Mouse (Mus musculus) embryonic facial prominence, embryonic 14.5 days (tissue): ENCODE results near the gene Hdac5. TPM values are rescaled to one million over a fixed set of nuclear protein-coding genes. Genes with fewer than 3 reads are reported as not detected.

Experiments used
- ATAC-seq: fragments of 200-750 bp; cut with Nextera tagmentation; 2 replicates; pipeline ENCODE4 v1.8.0; 2017; ENCODE audit warnings: low read depth, moderate number of reproducible peaks, moderate TSS enrichment
- DNase-seq: peaks from one replicate; pipeline ENCODE4 v3.0.0-alpha.2; 2015; ENCODE audit warnings: low spot score
- H3K27ac ChIP-seq: fragments of 300-500 bp; sonication (generic); replicated peaks from 2 replicates; pipeline ENCODE4 v1.5.1; 2014; ENCODE audit warnings: low read depth, mild to moderate bottlenecking, low read length, moderate library complexity
- H3K27me3 ChIP-seq: fragments of 300-500 bp; sonication (generic); replicated peaks from 2 replicates; pipeline ENCODE4 v1.6.1; 2014; ENCODE audit warnings: low read length; ENCODE audit not compliant: control insufficient read depth, insufficient read depth
- H3K36me3 ChIP-seq: fragments of 300-500 bp; sonication (generic); 2 replicates; pipeline ENCODE4 v1.6.1; 2014; ENCODE audit warnings: low read length, mixed read lengths; ENCODE audit not compliant: control insufficient read depth, insufficient read depth
- H3K4me1 ChIP-seq: fragments of 300-500 bp; sonication (generic); 2 replicates; pipeline ENCODE4 v1.6.1; 2014; ENCODE audit warnings: antibody characterized with exemption, low read length; ENCODE audit not compliant: control insufficient read depth, insufficient read depth
- H3K4me2 ChIP-seq: fragments of 300-500 bp; sonication (generic); 2 replicates; pipeline ENCODE4 v1.6.1; 2014; ENCODE audit warnings: low read depth, mild to moderate bottlenecking, low read length, moderate library complexity, mixed read lengths
- H3K4me3 ChIP-seq: fragments of 300-500 bp; sonication (generic); 2 replicates; pipeline ENCODE4 v1.5.1; 2014; ENCODE audit warnings: low read depth, mild to moderate bottlenecking, low read length
- H3K9ac ChIP-seq: fragments of 300-500 bp; sonication (generic); 2 replicates; pipeline ENCODE4 v1.6.1; 2014; ENCODE audit warnings: low read depth, mild to moderate bottlenecking, low read length, moderate library complexity, mixed read lengths
- H3K9me3 ChIP-seq: fragments of 300-500 bp; sonication (generic); 2 replicates; pipeline ENCODE4 v1.6.1; 2016; ENCODE audit warnings: low read length; ENCODE audit not compliant: control insufficient read depth
- WGBS: fragments of 180-500 bp; shearing (Covaris S2); extraction: QIAGEN DNeasy Blood & Tissue Kit; methylation state at CpG from one replicate; pipeline ENCODE4 v1.1.7; 2014; 5-methylcytosine and 5-hydroxymethylcytosine counted together
- polyA plus RNA-seq: library from polyadenylated mRNA; unstranded; fragments of >200 nt; fragmentation: Nextera tagmentation; extraction: Ambion mirVana; gene quantifications from 2 replicates; pipeline ENCODE4 v1.2.1, GENCODE M21; 2014

Hdac5 gene
- polyA plus RNA-seq, 1 experiment from 2014 or later, result 47.2 TPM

DNA sequence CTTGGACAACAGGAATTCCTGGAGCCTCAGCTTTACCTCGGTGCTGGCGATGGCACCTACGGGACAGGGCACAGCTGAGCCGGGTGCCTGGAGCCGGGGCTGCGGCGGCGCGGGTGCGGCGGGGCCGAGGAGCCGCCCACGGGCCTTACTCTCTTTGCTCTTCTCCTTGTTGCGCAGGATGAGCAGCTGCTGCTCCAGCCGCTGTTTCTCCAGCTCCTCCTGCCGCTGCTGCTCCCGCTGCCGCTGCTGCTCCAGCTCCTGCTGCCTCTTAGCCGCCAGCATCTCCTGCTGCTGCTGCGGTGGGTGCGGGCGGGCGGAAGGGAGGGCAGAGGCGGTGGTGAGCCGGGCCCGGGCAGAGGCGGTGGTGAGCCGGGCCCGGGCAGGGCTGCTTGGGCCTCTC is 23.5 kb downstream of the Hdac5 start:
- 65% methylated on average over 25 of the region's 30 CpGs for WGBS
- no peak overlapping the region for H3K27ac ChIP-seq
- H3K27me3 ChIP-seq, result no peaks in the 10 kb centered on the region
- ATAC-seq, result no peak
- peaks cover 51% of the 10 kb centered on the region for H3K36me3 ChIP-seq
- DNase-seq, result peak; percentile 30
- H3K4me1 ChIP-seq, result peaks cover 17% of the 10 kb centered on the region
- no peak overlapping the region for H3K4me2 ChIP-seq
- H3K9ac ChIP-seq, result peak overlapping the region; percentile 1; the same call in 1 of the 2 replicates
- no peaks in the 10 kb centered on the region for H3K9me3 ChIP-seq
- no peak overlapping the region for H3K4me3 ChIP-seq

DNA sequence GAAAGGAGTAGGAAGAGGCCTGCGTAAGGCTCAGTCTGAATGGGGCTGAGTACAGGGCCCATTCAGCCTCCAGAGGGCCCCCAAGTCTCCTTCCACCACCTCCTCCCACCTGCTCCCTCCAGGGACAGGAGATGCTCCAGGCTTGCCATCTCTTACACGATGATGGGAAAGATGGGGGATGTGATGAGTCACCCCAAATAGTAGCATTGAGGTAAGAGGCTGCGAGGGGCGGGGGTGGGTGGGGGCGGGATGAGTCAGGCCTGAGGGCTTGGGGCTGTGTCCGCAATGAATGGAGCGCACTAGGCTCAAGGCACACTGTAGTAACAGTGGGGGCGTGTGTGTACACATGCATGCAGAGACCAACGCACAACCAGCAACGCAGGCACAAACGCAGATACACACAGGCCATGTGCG is 28.6 kb downstream of the Hdac5 start:
- H3K9ac ChIP-seq, result no peak overlapping the region
- ATAC-seq (0 out of 2 replicates have a peak, but pooled peaks have one; percentile 24), DNase-seq (peak; percentile 46)
- no peaks in the 10 kb centered on the region for H3K4me1 ChIP-seq
- H3K27ac ChIP-seq, result no peak overlapping the region
- 74% methylated on average over 12 of the region's 12 CpGs for WGBS
- no peaks in the 10 kb centered on the region for H3K9me3 ChIP-seq
- H3K36me3 ChIP-seq, result peaks cover 98% of the 10 kb centered on the region
- H3K27me3 ChIP-seq, result no peaks in the 10 kb centered on the region
- no peak overlapping the region for H3K4me2 ChIP-seq
- no peak overlapping the region for H3K4me3 ChIP-seq

DNA sequence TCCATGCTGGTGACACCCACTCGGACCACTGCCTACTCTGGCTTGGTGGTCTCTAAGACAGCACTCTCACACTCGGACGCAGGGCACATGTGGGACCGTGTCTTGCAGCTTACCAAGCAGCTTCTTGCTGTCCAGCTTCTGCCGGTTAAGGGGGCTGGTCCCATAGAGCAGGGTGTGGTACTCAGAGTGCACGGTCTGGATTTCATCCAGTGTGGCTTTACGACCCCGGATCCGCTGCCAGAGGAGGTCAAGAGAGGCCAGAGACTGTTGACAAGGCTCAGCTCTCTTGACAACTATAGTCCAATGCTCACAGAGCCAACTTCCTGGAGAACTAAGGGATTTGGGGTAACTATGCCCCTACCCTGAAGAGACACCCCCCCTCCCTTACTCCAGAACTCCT is 30.1 kb downstream of the Hdac5 start:
- Histone ChIP-seq H3K4me3 (no peak overlapping the region), H3K27ac (no peak overlapping the region), H3K4me2 (no peak overlapping the region), H3K9me3 (no peaks in the 10 kb centered on the region), H3K27me3 (no peaks in the 10 kb centered on the region), H3K4me1 (no peaks in the 10 kb centered on the region), H3K36me3 (peaks cover 98% of the 10 kb centered on the region), H3K9ac (no peak overlapping the region)
- whole genome bisulfite sequencing, result 69% methylated on average over 9 of the region's 9 CpGs
- ATAC-seq (no peak), DNase-seq (no peak)

DNA sequence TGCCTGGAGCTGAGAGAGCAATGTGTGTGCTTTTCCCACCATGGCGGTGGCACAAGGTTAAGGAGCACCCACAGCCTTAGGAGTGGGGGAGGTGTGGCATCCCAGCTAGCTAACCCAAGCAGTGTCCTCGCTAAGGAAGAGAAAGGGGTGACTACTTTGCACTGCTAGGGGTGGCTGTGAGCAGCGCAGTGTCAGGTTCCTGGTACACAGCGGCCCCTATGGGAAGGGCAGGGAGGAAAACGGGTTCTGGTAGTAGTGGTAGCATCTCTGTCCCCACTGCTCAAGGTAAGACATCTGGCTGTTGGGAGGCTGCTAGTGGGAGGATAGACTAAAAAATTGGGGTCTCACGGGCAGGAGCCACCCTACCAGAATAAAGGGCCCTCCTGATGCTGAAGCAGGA is 31.7 kb downstream of the Hdac5 start:
- Histone ChIP-seq H3K27me3 (no peaks in the 10 kb centered on the region), H3K4me1 (no peaks in the 10 kb centered on the region), H3K9ac (no peak overlapping the region), H3K27ac (no peak overlapping the region), H3K9me3 (no peaks in the 10 kb centered on the region), H3K4me3 (no peak overlapping the region), H3K4me2 (no peak overlapping the region), H3K36me3 (peaks cover 94% of the 10 kb centered on the region)
- WGBS, result 71% methylated on average over 6 of the region's 6 CpGs
- ATAC-seq, result no peak
- no peak for DNase-seq

DNA sequence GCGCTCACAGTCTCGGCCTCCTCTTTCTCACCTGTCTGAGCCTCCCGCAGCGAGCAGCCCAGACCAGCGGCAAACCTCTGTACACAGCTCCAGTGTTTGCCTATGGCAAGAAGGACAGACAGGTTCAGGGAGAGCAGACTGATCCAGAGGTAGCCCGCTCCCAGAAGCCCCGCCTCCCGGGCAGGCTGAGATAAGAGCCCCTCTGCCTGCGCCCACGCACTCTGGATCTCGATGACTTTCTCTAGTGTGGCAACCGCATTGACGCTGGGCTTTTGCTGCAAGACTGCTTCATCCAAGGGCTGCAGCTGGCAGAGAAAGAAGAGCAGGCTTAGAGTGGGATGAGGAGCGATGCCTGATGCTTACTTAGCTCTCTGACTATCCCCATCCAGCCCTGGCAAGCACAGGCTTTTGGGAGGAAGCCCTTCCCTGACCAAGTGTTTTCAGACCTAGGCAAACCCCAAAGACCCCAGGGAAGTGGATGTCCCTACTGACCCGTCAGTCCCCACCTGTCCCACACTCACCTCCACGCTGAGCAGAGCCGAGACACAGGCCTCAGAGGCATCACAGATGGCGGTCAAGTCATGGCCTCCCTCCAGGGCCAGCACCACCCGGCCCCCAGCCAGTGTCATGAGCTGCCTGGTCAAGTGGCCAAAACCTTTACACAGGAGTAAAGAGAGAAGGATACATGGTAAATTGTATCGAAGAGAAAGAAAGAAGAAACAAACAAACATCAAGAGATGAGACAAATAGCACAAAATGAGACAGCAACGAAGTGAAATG is 33.8 kb downstream of the Hdac5 start:
- H3K27ac ChIP-seq, result no peak overlapping the region
- no peak for DNase-seq
- no peak overlapping the region for H3K4me3 ChIP-seq
- no peaks in the 10 kb centered on the region for H3K27me3 ChIP-seq
- H3K9ac ChIP-seq, result no peak overlapping the region
- H3K4me1 ChIP-seq, result no peaks in the 10 kb centered on the region
- H3K9me3 ChIP-seq, result no peaks in the 10 kb centered on the region
- peaks cover 79% of the 10 kb centered on the region for H3K36me3 ChIP-seq
- H3K4me2 ChIP-seq, result no peak overlapping the region
- no peak for ATAC-seq
- WGBS, result 83% methylated on average over 21 of the region's 21 CpGs

DNA sequence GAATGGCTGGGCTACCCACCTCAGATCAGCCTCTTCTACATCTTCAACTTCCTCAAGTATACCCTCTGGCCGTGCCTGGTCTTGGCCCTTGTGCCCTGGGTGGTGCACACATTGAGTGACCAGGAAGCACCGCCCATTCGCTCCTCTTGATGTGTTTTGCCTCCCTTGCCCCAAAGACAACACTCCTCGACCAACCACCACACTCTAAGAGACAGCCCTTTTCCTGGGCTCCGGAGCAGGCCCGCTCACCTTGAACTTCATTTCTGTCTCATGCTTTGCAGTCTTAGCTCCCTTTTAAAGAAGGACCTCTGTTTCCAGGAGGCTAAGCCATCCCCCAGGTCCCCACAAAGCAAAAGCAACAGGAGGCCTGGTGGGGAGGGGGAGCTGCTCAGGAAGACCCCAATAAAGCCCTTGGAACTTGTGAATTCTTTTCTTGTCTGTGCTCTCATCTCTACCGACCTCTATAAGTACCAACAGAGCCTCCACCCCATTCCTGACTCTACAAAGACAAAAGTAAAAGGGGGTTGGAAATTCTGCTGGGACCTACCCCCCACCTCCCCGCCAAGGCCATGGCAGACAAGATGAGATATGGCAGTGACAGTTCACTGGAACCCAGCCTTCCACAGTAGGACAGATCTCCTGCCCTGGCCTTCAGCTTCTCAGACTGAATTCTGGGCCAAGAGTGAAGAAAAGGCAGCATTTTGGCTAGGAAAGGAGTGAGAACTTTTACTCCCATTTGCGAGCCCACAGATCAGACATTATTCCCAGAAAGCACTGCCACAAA is 36.1 kb downstream of the Hdac5 start:
- no peaks in the 10 kb centered on the region for H3K27me3 ChIP-seq
- no peak overlapping the region for H3K27ac ChIP-seq
- peaks cover 12% of the 10 kb centered on the region for H3K4me1 ChIP-seq
- H3K4me2 ChIP-seq, result no peak overlapping the region
- H3K4me3 ChIP-seq, result no peak overlapping the region
- no peak for ATAC-seq
- H3K36me3 ChIP-seq, result peaks cover 56% of the 10 kb centered on the region
- H3K9me3 ChIP-seq, result no peaks in the 10 kb centered on the region
- no peak for DNase-seq
- WGBS, result 89% methylated on average over 9 of the region's 9 CpGs
- no peak overlapping the region for H3K9ac ChIP-seq

DNA sequence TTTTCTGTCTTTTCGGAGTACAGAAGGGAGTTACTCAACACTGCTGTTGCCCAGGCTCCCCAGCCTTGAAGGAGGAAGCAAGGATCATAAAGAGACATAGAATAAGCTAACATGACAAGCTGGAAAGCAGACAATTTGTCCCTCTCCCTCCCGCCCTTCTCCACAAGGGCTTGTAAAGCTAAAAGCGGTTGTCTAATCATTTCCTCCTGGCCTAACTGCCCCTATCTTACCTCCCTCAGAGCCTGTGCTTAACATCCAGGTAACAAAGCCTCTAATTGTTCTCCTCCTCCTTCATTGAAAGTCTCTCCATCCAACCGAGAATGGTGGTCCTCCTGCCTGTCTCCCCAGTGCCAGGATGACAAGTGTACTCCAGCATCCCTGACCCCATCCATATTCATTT is 39.1 kb downstream of the Hdac5 start:
- Histone ChIP-seq H3K27ac (no peak overlapping the region), H3K4me3 (peak overlapping the region; percentile 61), H3K4me1 (peaks cover 13% of the 10 kb centered on the region), H3K36me3 (peaks cover 26% of the 10 kb centered on the region), H3K9me3 (no peaks in the 10 kb centered on the region), H3K9ac (peak overlapping the region; percentile 49), H3K27me3 (no peaks in the 10 kb centered on the region), H3K4me2 (peak overlapping the region; percentile 85)
- 39% methylated on average over 4 of the region's 4 CpGs for WGBS
- no peak for ATAC-seq
- no peak for DNase-seq

DNA sequence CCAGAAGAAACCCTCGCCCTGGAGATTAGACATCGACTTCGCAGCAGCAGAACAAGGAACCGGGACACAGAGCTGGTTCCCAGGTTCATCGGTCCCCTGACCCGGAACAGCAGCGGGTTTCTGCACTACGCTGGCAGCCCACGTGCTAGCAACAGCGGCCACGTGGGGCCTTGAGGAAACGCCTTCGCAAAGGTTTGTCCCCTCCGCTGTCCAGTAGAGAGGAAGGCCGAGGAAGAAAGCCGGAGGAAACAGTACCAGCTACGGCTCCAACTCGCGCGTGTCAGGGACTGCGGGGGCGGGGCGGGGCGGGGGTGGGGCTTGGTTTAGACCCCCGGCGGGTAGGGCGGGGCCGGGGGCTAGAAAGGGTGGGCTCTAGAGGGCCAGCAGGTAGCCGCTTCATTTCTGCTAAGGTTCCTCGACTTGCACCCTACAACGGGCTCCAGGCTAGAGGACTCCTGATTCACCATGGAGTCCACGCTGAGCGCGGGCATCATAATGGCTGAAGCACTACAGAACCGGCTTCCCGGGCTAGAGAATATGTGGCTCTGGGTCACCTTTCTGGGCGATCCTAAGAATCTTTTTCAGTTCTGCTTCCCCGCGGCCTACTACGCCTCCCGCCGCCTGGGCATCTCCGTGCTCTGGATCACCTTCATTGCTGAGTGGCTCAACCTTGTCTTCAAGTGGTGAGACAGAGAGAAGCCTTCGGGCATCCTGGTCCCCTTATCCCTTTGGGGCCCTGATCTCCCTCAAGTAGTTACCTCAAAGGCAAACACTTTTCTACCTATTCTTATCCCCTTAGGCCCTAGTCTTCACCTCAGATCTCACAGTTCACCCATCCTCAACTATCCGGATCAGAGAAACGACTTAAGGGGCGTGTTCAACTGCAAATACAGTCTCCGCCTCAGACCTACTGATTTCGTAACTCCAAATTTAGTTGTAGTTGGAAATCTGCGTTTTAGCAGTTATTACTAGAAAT is 40.2 kb downstream of the Hdac5 start, which contains the start of gene G6pc3:
G6pc3 (plus strand) TSS at position 160 of the 976 bp plus-strand sequence.
- WGBS, result 2% methylated on average over 46 of the region's 50 CpGs
- peak; percentile 87 for ATAC-seq
- peak; percentile 96 for DNase-seq
- Histone ChIP-seq H3K36me3 (peaks cover 15% of the 10 kb centered on the region), H3K9me3 (no peaks in the 10 kb centered on the region), H3K27ac (peak within 1 kb of the TSS; percentile 65), H3K27me3 (no peaks in the 10 kb centered on the region), H3K4me3 (peak within 1 kb of the TSS; percentile 61), H3K4me2 (peak within 1 kb of the TSS; percentile 85), H3K9ac (peak within 1 kb of the TSS; percentile 70), H3K4me1 (peaks cover 13% of the 10 kb centered on the region)
